Mouse (Mus musculus) left cerebral cortex, adult 2 months (tissue): Measurements from ENCODE around the gene Snap25. TPM values are rescaled to one million over a fixed set of nuclear protein-coding genes. Genes with fewer than 3 reads are reported as not detected.

ENCODE experiments used
- DNase-seq, 2 experiments: peaks; one replicate each; pipeline ENCODE4 v3.0.0; 2021 to 2022; ENCODE audit warnings: low spot score in 2 of 2, mixed read lengths in 1 of 2; ENCODE audit errors: extremely low spot score in 1 of 2
- H3K27ac ChIP-seq: fragments of 200-600 bp; 2 replicates; pipeline ENCODE4 v1.8.1; 2022
- H3K4me3 ChIP-seq: fragments of 200-600 bp; 2 replicates; pipeline ENCODE4 v1.8.1; 2022
- CTCF ChIP-seq: fragments of 200-600 bp; IDR thresholded peaks from 2 replicates; pipeline ENCODE4 v1.8.1; 2022; ENCODE audit warnings: antibody characterized with exemption, mild to moderate bottlenecking, moderate library complexity
- intact Hi-C: fragments of 180-260 bp; cut with DNase I; formaldehyde crosslinking; loops from one replicate; pipeline ENCODE4 v1.15.1; 2025
- total RNA-seq, 2 experiments: library from RNA; stranded (reverse); gene quantifications; 2 replicates each; pipeline ENCODE4 v1.2.3; 2021

Snap25 gene
- total RNA-seq, 2 experiments from 2014 or later = 3,053 to 3,248 TPM

DNA sequence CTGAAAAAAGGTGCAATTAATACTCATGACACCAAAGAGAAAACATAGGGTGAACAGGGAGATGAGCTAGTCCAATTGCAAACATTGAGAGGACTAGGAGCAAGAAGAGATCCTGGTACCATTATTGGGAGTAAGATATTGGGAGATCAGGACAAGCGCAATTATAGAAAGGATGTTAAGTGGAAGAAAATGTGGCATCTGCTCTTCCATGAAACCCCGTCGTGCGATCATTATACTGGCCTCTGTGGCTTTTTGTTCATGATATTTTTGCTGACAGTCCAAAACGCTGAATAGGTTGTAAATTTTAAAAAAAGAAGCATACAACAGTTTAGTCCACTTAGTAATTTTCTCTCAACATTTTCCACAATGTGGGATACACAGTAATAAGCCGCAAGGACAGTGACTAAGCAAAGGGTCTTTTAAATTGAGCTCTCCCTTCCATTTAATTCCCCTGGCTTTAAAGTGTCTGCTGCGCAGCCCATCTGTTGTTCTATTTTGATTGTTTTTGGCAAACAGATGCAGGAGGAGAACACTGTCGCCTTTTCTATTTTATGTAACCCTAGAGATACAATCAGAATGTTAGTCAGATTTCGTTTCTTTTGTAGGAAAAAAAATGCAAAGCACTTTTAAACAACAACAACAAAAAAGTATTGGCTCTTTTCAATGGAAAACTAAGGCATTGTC, 103.6 kb downstream of the Snap25 start:
- DNase-seq = no peak
- intact Hi-C loops = no loop called here

DNA sequence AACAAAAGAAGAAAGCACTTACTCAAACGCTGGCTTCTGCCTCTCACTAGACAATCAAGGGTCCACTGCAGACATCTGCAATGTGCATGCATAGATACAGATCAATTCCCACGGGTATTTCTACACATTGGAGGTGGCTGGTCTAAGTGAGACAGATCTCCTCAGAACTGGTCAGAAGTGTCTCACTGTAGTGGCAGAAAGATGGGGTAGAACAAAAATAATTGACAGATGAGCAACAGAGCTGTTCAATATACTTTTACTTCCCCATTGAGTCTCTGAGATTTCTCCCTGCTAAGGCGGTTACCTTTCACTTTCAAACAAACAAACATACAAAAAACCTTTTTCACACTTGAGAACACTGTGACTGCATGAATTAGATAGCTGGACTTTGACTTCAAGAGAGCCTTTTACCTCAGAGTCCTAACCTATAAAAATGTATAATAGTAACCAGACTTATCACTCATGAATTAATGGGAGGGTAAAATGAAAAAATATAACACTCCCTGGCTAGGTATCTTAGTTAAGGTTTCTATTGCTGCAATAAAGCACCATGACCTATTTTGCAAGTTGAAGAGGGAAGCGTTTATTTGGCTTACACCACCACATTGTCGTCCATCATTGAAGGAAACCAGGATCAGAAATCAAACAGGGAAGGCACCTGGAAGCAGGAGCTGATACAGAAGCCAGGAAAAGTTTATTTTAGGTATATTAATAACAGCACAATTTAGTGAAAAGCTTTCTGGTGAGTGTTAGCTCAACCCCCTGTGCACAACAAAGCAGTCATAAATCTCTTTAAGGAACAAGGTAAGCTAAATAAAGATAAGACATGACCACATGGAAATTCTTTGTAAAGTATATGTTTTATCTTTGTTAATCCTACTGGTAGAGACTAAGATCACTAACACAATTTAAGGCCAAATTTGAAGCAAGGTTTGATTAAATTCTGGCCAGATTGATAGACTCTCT, 110.8 kb downstream of the Snap25 start:
- Histone ChIP-seq H3K27ac (no peak overlapping the region), H3K4me3 (no peak overlapping the region)
- DNase-seq = no peak
- intact Hi-C loops = no loop called here
- TF ChIP-seq CTCF = no peak

More for the DNA sequence above, 103.6 kb downstream of the Snap25 start:
- Histone ChIP-seq H3K27ac (no peak overlapping the region; the same call in 1 of the 2 replicates), H3K4me3 (no peak overlapping the region)
- TF ChIP-seq CTCF = no peak

DNA sequence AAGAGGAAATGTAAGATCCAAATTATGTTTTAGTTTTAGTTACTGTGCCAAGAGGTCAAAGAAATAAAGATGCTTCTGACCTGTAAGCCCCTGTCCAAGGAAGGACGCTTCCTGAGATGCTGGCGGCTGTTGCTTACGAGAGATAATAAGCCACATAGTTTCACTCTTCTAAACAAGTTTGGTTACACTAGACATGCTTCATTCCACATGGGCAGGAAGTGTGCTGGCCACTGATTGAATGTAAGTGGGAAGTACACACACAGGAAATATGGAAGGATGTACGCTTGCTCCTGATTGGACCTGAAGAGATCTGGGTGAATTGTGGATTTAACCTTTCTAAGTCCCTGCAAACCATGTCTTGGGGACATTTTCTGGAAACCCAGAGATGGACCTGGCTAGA, 114.4 kb downstream of the Snap25 start:
- no peak for DNase-seq
- intact Hi-C loops = no loop called here
- TF ChIP-seq CTCF = no peak
- Histone ChIP-seq H3K27ac (no peak overlapping the region), H3K4me3 (no peak overlapping the region)

Other genes with a start within 250 kb of the Snap25 start
- 1 to 10 TPM; 1.3 to 3.2 TPM for gene Ankef1, start 211.5 kb upstream of the Snap25 start, total RNA-seq
- 10 to 100 TPM in 1 of 2 experiments, 1 to 10 TPM in 1; 9.6 to 10.8 TPM for gene AL731706.2, start 172.2 kb downstream of the Snap25 start, total RNA-seq
- gene Slx4ip, start 177.8 kb downstream of the Snap25 start, total RNA-seq = 1 to 10 TPM; 8.2 to 8.3 TPM
- 10 to 100 TPM; 18.4 to 22.8 TPM for gene AL731706.1, start 177.9 kb downstream of the Snap25 start, total RNA-seq
- gene Mkks, start 177.9 kb downstream of the Snap25 start, total RNA-seq = 10 to 100 TPM; 22.0 to 27.1 TPM